Mouse (Mus musculus): ENCODE measurements around the gene Rabggtb.

The Rabggtb gene

GRCm38 (mm10) chr3:153917200-153917599 is 4.4 kb upstream of the Rabggtb start:
- DNase-seq (ENCODE audit: low spot score): no peak

- no peak for DNase-seq (ENCODE audit: low spot score)
These were observed 868 bp upstream of the Rabggtb start for GRCm38 (mm10) chr3:153913510-153914243.

- DNase-seq (ENCODE audit: low spot score): no peak
These were observed 848 bp downstream of the Rabggtb start for GRCm38 (mm10) chr3:153911882-153912440.

- DNase-seq (ENCODE audit: low spot score): peak; percentile 52
These were observed 1.5 kb downstream of the Rabggtb start for GRCm38 (mm10) chr3:153911197-153911881.

- no peak for DNase-seq (ENCODE audit: low spot score)
These were observed 2.3 kb downstream of the Rabggtb start for GRCm38 (mm10) chr3:153910489-153910888.

DNA sequence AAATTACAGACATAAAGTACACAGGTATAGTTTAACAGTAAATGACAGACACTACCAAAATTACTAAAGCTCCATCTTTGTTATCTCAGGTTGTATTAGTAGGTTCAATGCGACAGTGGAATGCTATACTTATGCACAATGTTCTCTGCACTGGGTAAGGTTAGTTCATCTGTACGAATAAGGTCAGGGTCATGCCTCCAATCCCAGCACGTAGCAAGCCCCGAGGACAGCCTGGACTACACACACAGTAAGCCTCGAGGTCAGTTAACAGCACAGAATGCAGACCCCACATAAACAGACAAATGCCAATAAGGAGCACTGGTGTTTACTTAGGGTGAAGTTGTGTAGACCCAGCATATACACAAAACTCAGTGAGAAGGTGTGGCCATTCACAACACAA is 3.9 kb downstream of the Rabggtb start:
- DNase-seq (ENCODE audit: low spot score): no peak

DNA sequence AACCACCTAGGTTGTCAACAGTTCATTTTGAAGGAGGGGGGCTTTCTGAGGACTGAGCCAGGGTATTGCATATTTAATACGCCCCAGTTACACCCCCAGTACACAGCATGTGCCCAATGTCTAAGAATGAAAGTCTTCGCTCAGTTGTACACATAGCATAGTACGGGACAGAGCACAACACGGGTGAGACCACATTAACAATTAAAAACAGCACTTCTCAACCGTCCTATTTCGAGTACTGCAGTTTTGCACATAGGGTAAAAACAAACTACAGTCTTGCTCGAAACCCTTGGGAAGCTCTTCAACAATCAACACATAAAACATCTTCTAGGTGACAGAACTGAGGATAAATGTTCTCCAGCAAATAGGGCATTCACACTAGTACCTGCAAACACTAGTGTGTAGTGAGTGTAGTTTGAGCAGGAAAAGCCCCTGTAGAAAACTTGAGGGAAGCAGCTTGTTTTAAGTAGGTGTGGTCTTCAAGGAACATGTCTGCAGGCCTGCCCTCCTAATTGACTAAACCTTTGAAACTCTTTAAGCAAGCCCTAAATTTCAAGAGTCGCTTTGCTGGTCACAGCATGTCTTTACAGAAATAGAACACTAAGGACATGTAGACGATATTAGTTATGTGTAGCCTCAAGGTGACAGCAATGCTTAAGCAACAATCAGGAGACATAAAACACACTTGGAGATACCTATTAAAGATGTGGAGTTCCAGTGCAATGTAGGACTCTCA is 6.5 kb downstream of the Rabggtb start, which contains the start of gene Msh4:
Gene Msh4, minus strand, starts transcription at position 3 of the 736 bp plus-strand sequence.
- no peak for DNase-seq (ENCODE audit: low spot score)

DNA sequence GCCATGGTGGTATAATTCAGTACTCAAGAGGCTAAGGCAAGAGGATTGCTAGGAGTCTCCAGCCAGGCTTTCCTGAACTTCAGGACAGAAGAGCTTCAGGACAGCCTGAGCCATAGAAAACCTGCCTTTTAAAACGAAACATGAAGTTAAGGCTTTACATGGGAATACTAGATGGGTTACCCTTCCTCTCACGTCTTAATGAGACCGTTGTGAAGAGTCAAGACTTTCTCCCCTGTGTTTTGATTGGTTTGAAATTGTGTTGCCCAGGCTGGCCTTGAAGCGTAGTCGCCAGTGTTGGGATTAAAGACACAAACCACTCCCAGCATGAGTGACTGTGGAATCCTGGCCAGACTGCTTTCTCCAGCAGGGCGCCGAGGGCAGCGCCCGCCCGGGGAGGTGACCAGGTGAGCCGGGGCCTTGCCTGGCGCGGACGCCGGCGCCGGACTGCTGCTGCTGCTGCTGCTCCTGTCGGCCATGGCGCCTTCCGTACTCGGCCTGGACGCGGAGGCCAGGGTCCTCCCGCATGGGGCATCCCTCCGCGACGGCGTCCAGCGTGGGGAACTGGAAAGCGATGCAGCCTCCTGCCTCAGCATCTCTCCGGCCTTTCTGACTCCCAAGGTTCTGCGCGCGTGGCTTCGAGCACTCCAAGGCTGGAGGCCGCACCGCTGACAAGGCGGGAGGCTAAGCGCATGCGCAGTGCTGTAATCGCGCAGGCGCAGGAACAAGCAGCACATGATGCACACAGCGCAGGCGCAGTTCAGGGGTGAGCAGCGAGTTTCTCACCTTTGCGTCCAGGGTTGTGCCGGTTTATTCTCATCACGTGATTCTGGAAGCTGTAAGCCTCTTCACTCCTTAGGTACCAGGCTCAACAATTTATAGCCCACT is 7.3 kb downstream of the Rabggtb start:
- DNase-seq (ENCODE audit: low spot score): peak; percentile 63

DNA sequence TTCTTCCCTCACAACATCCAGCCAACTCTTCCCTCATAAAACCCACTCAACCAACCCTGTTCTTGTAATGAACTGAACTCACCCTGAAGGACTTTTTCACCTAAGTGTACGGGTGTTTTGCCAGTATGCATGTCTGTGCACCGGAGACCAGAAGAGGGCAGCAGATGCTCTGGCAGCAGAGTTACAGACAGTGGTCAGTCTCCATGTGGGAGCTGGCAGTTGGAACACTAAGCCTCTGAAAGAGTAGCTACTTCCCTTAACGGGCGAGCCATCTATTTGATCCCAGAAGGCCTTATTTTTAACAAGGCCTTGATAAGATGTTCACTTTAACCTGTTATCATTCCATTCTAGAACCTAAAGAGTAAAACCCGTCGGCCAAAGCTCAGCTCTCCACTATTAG is 8.2 kb downstream of the Rabggtb start:
- peak; percentile 71 for DNase-seq (ENCODE audit: low spot score)

DNA sequence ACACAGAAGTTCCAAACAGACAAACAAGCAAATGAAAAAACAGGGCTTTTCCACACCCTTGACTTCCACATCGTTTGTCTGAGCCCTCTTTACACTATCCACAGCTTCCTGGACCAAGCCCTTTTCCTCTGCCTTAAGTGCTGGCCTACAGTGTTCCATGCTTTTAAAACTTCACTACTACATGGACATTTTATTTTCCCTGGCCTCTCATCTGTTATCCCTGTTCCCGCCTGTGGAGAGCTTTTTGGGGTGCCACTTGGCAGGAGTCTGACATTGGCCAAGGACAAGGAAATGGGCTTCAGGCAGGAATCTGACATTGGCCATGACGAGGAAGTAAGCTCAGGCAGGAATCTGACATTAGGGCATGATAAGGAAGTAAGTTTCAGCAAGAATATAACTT is 10.2 kb downstream of the Rabggtb start:
- no peak for DNase-seq (ENCODE audit: low spot score)

- no peak for DNase-seq (ENCODE audit: low spot score)
These were observed 10.9 kb downstream of the Rabggtb start for GRCm38 (mm10) chr3:153901904-153902303.

GRCm38 (mm10) chr3:153897216-153897615 is 15.6 kb downstream of the Rabggtb start:
- DNase-seq (ENCODE audit: low spot score): no peak

GRCm38 (mm10) chr3:153895454-153895853 is 17.4 kb downstream of the Rabggtb start:
- DNase-seq (ENCODE audit: low spot score): no peak

- DNase-seq (ENCODE audit: low spot score): no peak
These were observed 23.5 kb downstream of the Rabggtb start for GRCm38 (mm10) chr3:153889188-153889781.

DNA sequence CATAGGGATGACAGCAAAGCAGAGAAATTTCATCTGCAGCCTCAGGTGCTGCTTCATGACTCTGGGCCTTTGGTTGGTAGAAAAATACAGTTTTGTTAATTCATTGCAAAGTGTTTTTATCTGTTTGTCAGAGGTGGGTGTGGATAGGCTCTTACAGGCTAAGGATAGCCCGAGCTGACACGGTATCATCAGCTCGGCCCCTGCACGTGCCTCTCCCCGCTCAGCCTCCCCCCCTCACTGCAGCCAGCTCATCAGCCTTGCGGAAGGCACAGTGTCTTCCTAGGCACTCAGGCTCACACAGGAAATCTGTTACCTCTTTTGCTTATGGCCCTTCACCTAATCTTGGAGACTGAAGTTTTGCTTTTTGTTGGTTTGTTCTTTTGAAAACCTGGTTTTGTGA is 24.7 kb downstream of the Rabggtb start:
- no peak for DNase-seq (ENCODE audit: low spot score)

- no peak for DNase-seq (ENCODE audit: low spot score)
These were observed 26.5 kb downstream of the Rabggtb start for GRCm38 (mm10) chr3:153886296-153886695.

DNA sequence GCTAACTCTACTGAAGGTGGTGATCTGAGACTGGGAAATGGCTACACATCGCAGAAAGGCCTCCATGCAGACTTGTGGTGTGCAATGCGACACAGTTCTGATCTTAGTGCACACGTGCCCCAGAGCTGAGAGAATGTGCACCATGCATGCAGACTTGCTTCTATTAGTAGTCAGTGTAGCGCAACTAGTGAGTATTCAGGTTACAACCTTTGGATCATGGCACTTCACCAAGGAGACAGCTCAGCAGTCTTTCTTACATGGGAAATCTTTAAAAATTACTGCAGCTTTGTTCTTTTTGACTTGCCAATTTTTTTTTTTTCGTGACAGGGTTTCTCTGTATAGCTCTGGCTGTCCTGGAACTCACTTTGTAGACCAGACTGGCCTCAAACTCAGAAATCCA is 41.4 kb downstream of the Rabggtb start:
- no peak for DNase-seq (ENCODE audit: low spot score)

- DNase-seq (ENCODE audit: low spot score): no peak
These were observed 45.4 kb downstream of the Rabggtb start for GRCm38 (mm10) chr3:153867149-153868136.

- no peak for DNase-seq (ENCODE audit: low spot score)
These were observed 48.0 kb downstream of the Rabggtb start for GRCm38 (mm10) chr3:153864636-153865429.

All from testis, postnatal 10 days (tissue).